Comparison of ENCODE assay signal across 19 mouse cellular contexts in the genomic region with DNA sequence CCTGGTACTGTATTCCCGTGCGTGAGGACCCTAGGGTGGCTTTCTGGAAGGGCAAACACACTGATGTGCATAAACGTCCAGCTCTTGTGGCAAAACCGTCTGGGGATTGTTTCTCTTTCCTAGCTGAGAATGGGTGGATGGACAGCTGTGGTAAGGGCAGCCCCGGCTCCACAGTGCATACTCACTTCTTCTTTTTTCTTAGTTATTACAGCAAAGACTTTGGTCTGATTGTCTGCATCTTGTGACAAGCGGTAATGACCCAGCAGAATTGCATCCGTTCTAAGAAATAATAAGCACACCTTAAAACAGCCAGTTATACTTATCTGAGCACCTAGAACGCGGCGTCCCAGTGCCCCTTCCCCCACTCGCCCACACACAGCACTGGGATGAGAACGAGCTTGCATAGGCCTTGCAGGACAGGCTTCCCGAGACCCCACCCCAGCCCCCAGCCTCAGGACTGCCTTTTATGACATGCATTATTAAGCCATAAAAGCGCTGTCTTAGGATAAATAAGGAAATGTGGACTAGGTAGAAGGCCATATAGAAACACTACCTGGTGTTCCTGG. TPM values are rescaled to one million over a fixed set of nuclear protein-coding genes. Genes with fewer than 3 reads are reported as not detected.
"Had no signal": no experiment of that assay in that cellular context is flagged by ENCODE, and none has a peak within 500 bp of the region (broad histone marks: within the 10 kb centered on the region; RNA-seq: fewer than 3 reads in every experiment).

No protein-coding gene starts in this region.

- H3K4me1 ChIP-seq: limb, embryonic 15.5 days; lung, embryonic 15.5 days had no signal

- H3K27me3 ChIP-seq: limb, embryonic 15.5 days; liver, embryonic 12.5 days; lung, embryonic 15.5 days; neural tube, embryonic 13.5 days had no signal

- H3K4me2 ChIP-seq: limb, embryonic 15.5 days; liver, embryonic 12.5 days; lung, embryonic 15.5 days; neural tube, embryonic 13.5 days had no signal

- H3K27ac ChIP-seq: limb, embryonic 15.5 days; liver, embryonic 12.5 days; lung, embryonic 15.5 days; midbrain, embryonic 10.5 days; neural tube, embryonic 13.5 days had no signal

- H3K9me3 ChIP-seq: limb, embryonic 15.5 days; liver, embryonic 12.5 days; lung, embryonic 15.5 days; midbrain, embryonic 10.5 days; neural tube, embryonic 13.5 days had no signal

- H3K9ac ChIP-seq: limb, embryonic 15.5 days; liver, embryonic 12.5 days; lung, embryonic 15.5 days; neural tube, embryonic 13.5 days had no signal

- ATAC-seq: inflammation-experienced regulatory T-cells, adult 6 months; liver, embryonic 12.5 days had no signal

- H3K4me3 ChIP-seq: limb, embryonic 15.5 days; liver, embryonic 12.5 days; lung, embryonic 15.5 days; midbrain, embryonic 10.5 days; neural tube, embryonic 13.5 days had no signal

- DNase-seq: kidney, adult 8-10 months; kidney, postnatal 25 days; lung, postnatal 14 days; midbrain, embryonic 14.5 days; right cerebral cortex, adult 18-20 months; right cerebral cortex, postnatal 25 days; thymus, adult 2 months; thymus, postnatal 36 days had no signal

RNA-seq across cellular contexts. Expression of gene Gcm1, which starts 34.1 kb away (rescaled TPM):
- total RNA-seq: layer of hippocampus, postnatal 25 days; left cerebral cortex, adult 8-10 months; left cerebral cortex, postnatal 25 days had no signal
- polyA plus RNA-seq: inflammation-experienced regulatory T-cells, adult 6 months; limb, embryonic 15.5 days; liver, embryonic 12.5 days; liver, embryonic 16.5 days; midbrain, embryonic 10.5 days; midbrain, embryonic 14.5 days; neural tube, embryonic 13.5 days; stomach, embryonic 14.5 days had no signal
